ENCODE assay signal across 19 mouse cellular contexts in the genomic region with DNA sequence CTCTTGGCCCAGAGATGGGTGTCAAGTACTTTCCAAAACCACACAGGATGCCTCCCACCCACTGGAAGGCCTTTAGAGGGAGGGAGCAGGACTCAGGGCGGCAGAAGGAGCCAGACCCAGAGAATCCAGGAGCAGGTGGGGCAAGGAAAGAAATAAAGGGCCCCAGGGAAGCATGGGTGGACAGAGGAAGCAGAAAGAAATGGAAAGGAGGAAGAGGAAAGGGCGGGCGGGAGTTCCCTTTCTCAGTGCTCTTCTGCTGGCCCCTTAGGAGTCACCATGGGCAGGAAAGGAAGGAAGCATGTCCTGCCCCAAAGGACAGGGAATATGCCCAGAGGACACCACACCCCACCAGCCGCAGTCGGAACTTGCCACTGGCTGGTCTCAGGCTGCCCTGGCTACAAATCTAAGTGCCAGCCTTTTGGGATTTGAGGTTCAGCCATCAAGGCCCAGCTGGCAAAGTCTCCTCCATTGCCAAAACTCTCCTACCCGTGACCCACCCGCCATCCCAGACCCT. TPM values are rescaled to one million over a fixed set of nuclear protein-coding genes. Genes with fewer than 3 reads are reported as not detected.
DNase-seq lines count a peak whose midpoint lies in the region; ATAC-seq and TF ChIP-seq lines count a peak whose summit lies in the region.
"Had no signal": no experiment of that assay in that cellular context is flagged by ENCODE, and none has a peak within 500 bp of the region (broad histone marks: within the 10 kb centered on the region; RNA-seq: fewer than 3 reads in every experiment).

No protein-coding gene starts in this region.

- H3K9ac ChIP-seq in hindbrain, embryonic 11.5 days (ENCODE audit: low read depth, low read length) = no peak overlapping the region
- H3K9ac ChIP-seq in ES-E14 (ENCODE audit: insufficient read depth, low read depth, low read length, poor library complexity, severe bottlenecking) = peak overlapping the region; percentile 40; the same call in 1 of the 2 replicates
- no peak overlapping the region for H3K9ac ChIP-seq in limb, embryonic 12.5 days (replicated peaks)
- H3K9ac ChIP-seq: heart, embryonic 15.5 days had no signal

- no peak for TF ChIP-seq CTCF in E14TG2a.4 (conservative IDR thresholded peaks at IDR 0.05; ENCODE audit: low read length)

- peaks cover 65% of the 10 kb centered on the region for H3K4me1 ChIP-seq in hindbrain, embryonic 10.5 days (replicated peaks)
- H3K4me1 ChIP-seq in hindbrain, embryonic 11.5 days (replicated peaks; ENCODE audit: control insufficient read depth, insufficient read depth, low read length) = peaks cover 24% of the 10 kb centered on the region
- H3K4me1 ChIP-seq in E14TG2a.4 (replicated peaks; ENCODE audit: low read depth, low read length) (peaks cover 77% of the 10 kb centered on the region), ES-E14 (ENCODE audit: control insufficient read depth in 2 of 2, insufficient read depth in 2 of 2, low read length in 2 of 2, poor library complexity in 1 of 2) (peaks cover 24 to 43% of the 10 kb centered on the region in 2 experiments)
- H3K4me1 ChIP-seq in limb, embryonic 12.5 days (replicated peaks) = peaks cover 57% of the 10 kb centered on the region

- H3K36me3 ChIP-seq in hindbrain, embryonic 10.5 days = no peaks in the 10 kb centered on the region
- H3K36me3 ChIP-seq in hindbrain, embryonic 11.5 days (ENCODE audit: control insufficient read depth, insufficient read depth, low read length) = no peaks in the 10 kb centered on the region
- H3K36me3 ChIP-seq in E14TG2a.4 (ENCODE audit: insufficient read depth, low read length) = no peaks in the 10 kb centered on the region
- H3K36me3 ChIP-seq in ES-E14 (ENCODE audit: control insufficient read depth, insufficient read depth, low read length, poor library complexity, severe bottlenecking) = no peaks in the 10 kb centered on the region
- H3K36me3 ChIP-seq in limb, embryonic 12.5 days = no peaks in the 10 kb centered on the region
- H3K36me3 ChIP-seq: heart, embryonic 15.5 days had no signal

- no peak overlapping the region for H3K4me2 ChIP-seq in hindbrain, embryonic 11.5 days (replicated peaks; ENCODE audit: low read depth, low read length)
- H3K4me2 ChIP-seq in limb, embryonic 12.5 days = no peak overlapping the region
- H3K4me2 ChIP-seq: heart, embryonic 15.5 days had no signal

- DNase-seq in hindbrain, embryonic 10.5 days (ENCODE audit: low spot score) = no peak
- no peak for DNase-seq in hindbrain, embryonic 11.5 days (ENCODE audit: low spot score)
- DNase-seq in ES-E14 (ENCODE audit: low read depth, low spot score) = no peak
- DNase-seq in cerebellum, adult 9-11 months = no peak
- DNase-seq in urinary bladder, postnatal 14 days (ENCODE audit: low spot score) = no peak
- DNase-seq: adrenal gland, postnatal 10 days; kidney, adult 9 months; layer of hippocampus, adult 9-11 months; left cerebral cortex, postnatal 4 days; right cerebral cortex, postnatal 25 days; thymus, postnatal 25 days had no signal

- WGBS in hindbrain, embryonic 10.5 days = 74% methylated on average over 7 of the region's 7 CpGs
- 79% methylated on average over 7 of the region's 7 CpGs for WGBS in hindbrain, embryonic 11.5 days
- WGBS in limb, embryonic 12.5 days = 72% methylated on average over 7 of the region's 7 CpGs

- in situ Hi-C loops in ES-E14 (cut with MboI; ENCODE audit: low sequenced_read_pairs in 2 of 2, unreplicated experiment in 2 of 2) = no loop called here

- H3K27ac ChIP-seq in hindbrain, embryonic 10.5 days = peak overlapping the region; percentile 69
- H3K27ac ChIP-seq in hindbrain, embryonic 11.5 days (ENCODE audit: low read depth, low read length) = no peak overlapping the region
- H3K27ac ChIP-seq in ES-E14 (ENCODE audit: insufficient read depth, low read depth, low read length, poor library complexity, severe bottlenecking) = peak overlapping the region; percentile 83; the same call in 1 of the 2 replicates
- H3K27ac ChIP-seq in limb, embryonic 12.5 days = peak overlapping the region; percentile 82
- H3K27ac ChIP-seq: heart, embryonic 15.5 days had no signal

- no peaks in the 10 kb centered on the region for H3K9me3 ChIP-seq in hindbrain, embryonic 10.5 days
- H3K9me3 ChIP-seq in hindbrain, embryonic 11.5 days (ENCODE audit: control insufficient read depth, low read length) = no peaks in the 10 kb centered on the region
- no peaks in the 10 kb centered on the region for H3K9me3 ChIP-seq in E14TG2a.4 (ENCODE audit: low read length)
- H3K9me3 ChIP-seq in ES-E14 (ENCODE audit: control insufficient read depth, insufficient read depth, low read depth, low read length) = no peaks in the 10 kb centered on the region
- no peaks in the 10 kb centered on the region for H3K9me3 ChIP-seq in limb, embryonic 12.5 days
- H3K9me3 ChIP-seq: heart, embryonic 15.5 days had no signal

- ATAC-seq in hindbrain, embryonic 11.5 days (ENCODE audit: low FRiP score) = no peak
- no peak for ATAC-seq in limb, embryonic 12.5 days (ENCODE audit: insufficient number of reproducible peaks, insufficient read depth, low FRiP score, low TSS enrichment, low read depth)
- ATAC-seq: CD4-positive, CD25-positive, alpha-beta regulatory T cell, adult 4 months; hindbrain, embryonic 16.5 days had no signal

- no peak overlapping the region for H3K4me3 ChIP-seq in hindbrain, embryonic 10.5 days
- H3K4me3 ChIP-seq in hindbrain, embryonic 11.5 days (ENCODE audit: low read depth, low read length) = no peak overlapping the region
- H3K4me3 ChIP-seq in E14TG2a.4 (replicated peaks; ENCODE audit: low read length) (peak overlapping the region; percentile 37; the same call in 1 of the 2 replicates), ES-E14 (ENCODE audit: insufficient read depth in 1 of 2, low read depth in 1 of 2, low read length in 2 of 2, poor library complexity in 1 of 2, severe bottlenecking in 1 of 2) (no peak overlapping the region)
- no peak overlapping the region for H3K4me3 ChIP-seq in limb, embryonic 12.5 days (replicated peaks)
- H3K4me3 ChIP-seq: heart, embryonic 15.5 days had no signal

- no peaks in the 10 kb centered on the region; the same call in 1 of the 2 replicates for H3K27me3 ChIP-seq in hindbrain, embryonic 10.5 days (ENCODE audit: insufficient read depth, poor library complexity, severe bottlenecking)
- no peaks in the 10 kb centered on the region for H3K27me3 ChIP-seq in hindbrain, embryonic 11.5 days (ENCODE audit: control insufficient read depth, insufficient read depth, low read length)
- peaks cover 46% of the 10 kb centered on the region for H3K27me3 ChIP-seq in E14TG2a.4 (ENCODE audit: insufficient read depth, low read length)
- H3K27me3 ChIP-seq in limb, embryonic 12.5 days = no peaks in the 10 kb centered on the region

TF ChIP-seq in ES-E14, 5 proteins besides CTCF, POLR2A, EP300 and RAD21:
- TF ChIP-seq CHD2 (IDR thresholded peaks at IDR 0.05; ENCODE audit: low read depth, low read length) = no peak
- no peak for TF ChIP-seq HCFC1 (IDR thresholded peaks at IDR 0.05; ENCODE audit: borderline replicate concordance, insufficient read depth, low read length)
- TF ChIP-seq ZNF384 (IDR thresholded peaks at IDR 0.05; ENCODE audit: low read depth, low read length) = no peak
- no peak for TF ChIP-seq ZC3H11A (IDR thresholded peaks at IDR 0.05; ENCODE audit: borderline replicate concordance, low read depth, low read length)
- TF ChIP-seq MAFK (IDR thresholded peaks at IDR 0.05; ENCODE audit: insufficient read depth, low read depth, low read length) = no peak

RNA-seq across cellular contexts. Expression of a gene that starts 2.7 kb away (rescaled TPM):
- 1.4 TPM in 2 replicates for polyA plus RNA-seq in hindbrain, embryonic 10.5 days (2016; fragmentation: Nextera tagmentation; extraction: Ambion mirVana)
- 1.2 and 2.1 TPM in 2 replicates for polyA plus RNA-seq in hindbrain, embryonic 11.5 days (2014; fragmentation: Nextera tagmentation; extraction: Ambion mirVana)
- 7.1 and 8.6 TPM in 2 replicates for total RNA-seq in ES-E14 (2012; rRNA removed)
- polyA plus RNA-seq in limb, embryonic 12.5 days (2016; fragmentation: Nextera tagmentation; extraction: Ambion mirVana) = 0.38 and 0.56 TPM in 2 replicates
- total RNA-seq: common myeloid progenitor, adult 5-6 weeks had no signal
- polyA plus RNA-seq: CD4-positive, CD25-positive, alpha-beta regulatory T cell, adult 4 months had no signal

RNA-seq across cellular contexts. Expression of a gene that starts 33.9 kb away (rescaled TPM):
- polyA plus RNA-seq in hindbrain, embryonic 10.5 days (2016; fragmentation: Nextera tagmentation; extraction: Ambion mirVana) = not detected in 2 replicates
- polyA plus RNA-seq in hindbrain, embryonic 11.5 days (2014; fragmentation: Nextera tagmentation; extraction: Ambion mirVana) = not detected in 2 replicates
- total RNA-seq in ES-E14 (2012; rRNA removed) = not detected in 2 replicates
- polyA plus RNA-seq in limb, embryonic 12.5 days (2016; fragmentation: Nextera tagmentation; extraction: Ambion mirVana) = not detected in 2 replicates
- total RNA-seq: common myeloid progenitor, adult 5-6 weeks; gastrocnemius, adult 8-10 months; left cerebral cortex, postnatal 4 days; monocyte, adult 5-6 weeks had no signal
- polyA plus RNA-seq: CD4-positive, CD25-positive, alpha-beta regulatory T cell, adult 4 months; heart, embryonic 15.5 days; hindbrain, embryonic 16.5 days had no signal

RNA-seq across cellular contexts. Expression of a gene that starts 34.5 kb away (rescaled TPM):
- not detected in 2 replicates for polyA plus RNA-seq in hindbrain, embryonic 10.5 days (2016; fragmentation: Nextera tagmentation; extraction: Ambion mirVana)
- polyA plus RNA-seq in hindbrain, embryonic 11.5 days (2014; fragmentation: Nextera tagmentation; extraction: Ambion mirVana) = not detected in 2 replicates
- total RNA-seq in ES-E14 (2012; rRNA removed) = not detected in 2 replicates
- not detected in 2 replicates for polyA plus RNA-seq in limb, embryonic 12.5 days (2016; fragmentation: Nextera tagmentation; extraction: Ambion mirVana)
- total RNA-seq: common myeloid progenitor, adult 5-6 weeks; gastrocnemius, adult 8-10 months; left cerebral cortex, postnatal 4 days; monocyte, adult 5-6 weeks had no signal
- polyA plus RNA-seq: CD4-positive, CD25-positive, alpha-beta regulatory T cell, adult 4 months; heart, embryonic 15.5 days; hindbrain, embryonic 16.5 days had no signal

RNA-seq across cellular contexts. Expression of a gene that starts 47.2 kb away (rescaled TPM):
- 8.7 and 10.8 TPM in 2 replicates for polyA plus RNA-seq in hindbrain, embryonic 10.5 days (2016; fragmentation: Nextera tagmentation; extraction: Ambion mirVana)
- 4.8 and 5.5 TPM in 2 replicates for polyA plus RNA-seq in hindbrain, embryonic 11.5 days (2014; fragmentation: Nextera tagmentation; extraction: Ambion mirVana)
- 2.5 and 3.3 TPM in 2 replicates for total RNA-seq in ES-E14 (2012; rRNA removed)
- polyA plus RNA-seq in limb, embryonic 12.5 days (2016; fragmentation: Nextera tagmentation; extraction: Ambion mirVana) = 7.3 and 7.4 TPM in 2 replicates
